Mouse (Mus musculus): ENCODE measurements at regions not wholly inside any gene's neighbourhood (a gene's known extent, or its start where the extent isn't known, plus 50 kb on each side); places are given as distances from the start of the nearest gene placed in this dataset.

DNA sequence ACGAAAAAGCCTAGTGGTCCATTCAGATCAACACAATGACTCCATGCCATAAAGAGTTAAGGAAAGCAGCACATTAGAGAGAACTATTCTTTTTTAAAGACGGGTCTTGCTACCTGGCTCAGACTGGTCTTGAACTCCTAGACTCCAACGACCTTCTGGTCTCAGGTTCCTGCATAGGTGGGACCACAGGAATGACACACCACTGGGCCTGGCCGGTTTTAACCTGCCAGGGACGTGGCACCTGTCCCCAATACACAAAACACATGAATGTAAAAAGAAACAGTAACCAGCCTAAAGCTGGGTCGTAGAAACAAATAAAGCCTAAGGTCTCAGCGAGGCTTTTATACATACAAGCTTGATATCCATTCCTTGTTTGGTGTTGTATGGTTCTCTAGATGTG is 67.9 kb downstream of the Hes1 start:
- TF ChIP-seq POLR2A (IDR thresholded peaks at IDR 0.05; ENCODE audit: borderline replicate concordance, extremely low read depth, insufficient read depth, insufficient read length, poor library complexity, severe bottlenecking) = no peak
- no peak for TF ChIP-seq CTCF (IDR thresholded peaks at IDR 0.05; ENCODE audit: borderline replicate concordance, extremely low read depth, insufficient read depth, insufficient read length)
